Mouse (Mus musculus) gonadal fat pad, adult 2 months (tissue): ENCODE measurements at regions not wholly inside any gene's neighbourhood (a gene's known extent, or its start where the extent isn't known, plus 50 kb on each side); places are given as distances from the start of the nearest gene placed in this dataset.

ENCODE experiments used
- DNase-seq: peaks from one replicate; pipeline ENCODE4 v3.0.0-alpha.2; 2012; ENCODE audit warnings: low read depth

DNA sequence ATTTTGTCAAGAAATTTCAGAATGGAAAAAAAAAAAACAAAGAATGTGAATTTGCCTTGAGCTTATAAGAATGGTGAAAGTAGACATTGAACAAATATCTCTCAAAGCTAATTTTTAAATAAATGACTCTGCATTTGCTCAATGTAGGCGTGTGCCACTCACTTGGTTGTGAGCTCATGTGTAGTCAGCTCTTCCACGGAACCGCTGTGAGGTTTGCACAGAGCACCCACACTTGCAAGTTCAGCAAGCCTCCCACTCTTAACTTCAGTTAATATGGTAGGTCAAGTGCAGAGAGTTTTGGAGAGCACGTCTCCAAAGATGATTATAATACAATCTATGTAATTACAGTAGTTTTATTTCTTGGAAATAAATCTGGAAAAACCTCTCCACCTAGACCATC is 479.9 kb upstream of the Mef2c start:
- no peak for DNase-seq

DNA sequence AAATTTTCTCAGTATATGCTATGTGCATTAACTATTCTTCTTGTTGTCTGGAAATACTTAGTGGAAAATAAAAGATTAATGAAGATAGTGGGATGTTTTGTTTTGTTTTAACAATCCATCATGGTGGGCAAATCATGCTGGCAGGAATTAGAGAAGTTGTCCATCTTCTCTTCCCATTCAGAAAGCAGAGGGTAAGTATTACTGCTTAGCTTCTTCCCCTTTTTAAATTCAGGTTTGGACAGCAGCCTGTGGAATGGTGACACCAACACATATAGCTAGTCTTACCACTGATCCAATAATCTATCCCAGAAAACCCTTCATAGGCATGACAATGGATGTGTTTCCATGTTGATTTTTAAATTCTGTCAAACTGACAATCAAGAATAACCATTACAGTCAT is 467.9 kb upstream of the Mef2c start:
- DNase-seq, result no peak

DNA sequence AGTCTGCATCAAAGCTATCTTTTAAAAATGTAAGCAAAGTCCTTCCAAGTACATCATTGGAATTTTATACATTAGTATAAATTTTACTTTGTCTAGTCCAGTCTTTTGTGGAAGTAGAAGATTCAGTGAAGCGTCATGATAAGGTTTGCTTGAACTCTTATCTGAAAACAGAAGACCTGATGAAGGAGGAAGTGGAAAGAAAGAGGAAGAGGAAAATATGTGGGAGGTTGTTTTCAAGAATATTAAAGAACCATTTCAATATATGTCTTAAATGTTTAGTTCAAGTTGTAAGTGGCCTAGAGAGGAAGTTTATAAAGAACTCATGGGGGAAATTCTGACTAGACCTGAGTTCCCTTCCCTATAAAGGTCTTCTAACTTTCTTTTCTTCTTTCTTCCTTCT is 462.3 kb upstream of the Mef2c start:
- no peak for DNase-seq

DNA sequence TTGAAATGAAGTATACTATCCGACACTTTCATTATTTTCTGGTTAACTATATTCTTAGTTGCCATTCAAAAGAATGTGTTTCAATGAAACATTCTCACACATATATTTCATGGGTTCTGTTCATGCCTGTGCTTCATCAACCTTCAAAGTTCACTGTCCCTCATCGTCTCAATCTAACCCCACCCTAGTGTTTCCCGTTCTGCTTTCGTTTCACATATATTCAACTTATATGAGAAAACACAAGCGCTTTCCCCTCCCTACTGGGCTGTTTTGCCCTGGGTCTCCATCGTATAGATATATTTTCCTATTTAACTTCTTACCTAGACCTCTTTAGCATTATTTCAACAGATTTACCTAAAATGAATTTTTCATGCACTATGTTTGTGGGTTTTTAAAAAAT is 458.3 kb upstream of the Mef2c start:
- no peak for DNase-seq

DNA sequence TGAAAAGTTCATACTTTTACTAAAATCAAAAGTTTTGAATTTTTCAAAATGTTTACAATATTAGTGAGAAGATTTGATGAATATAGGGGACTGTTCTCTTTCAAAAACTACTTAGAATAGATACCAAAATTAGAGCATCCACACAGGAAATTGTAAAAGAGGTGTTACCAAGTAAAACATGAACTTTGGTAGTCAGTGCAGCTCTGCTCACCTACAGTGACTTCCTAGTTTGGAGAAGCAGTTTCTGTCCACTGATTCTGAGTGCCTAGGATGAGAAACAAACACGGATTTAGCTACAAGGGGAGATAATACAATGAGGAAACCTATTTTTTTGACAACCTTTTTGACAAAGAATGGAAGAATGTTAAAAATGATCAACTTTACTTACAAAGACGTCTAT is 457.9 kb upstream of the Mef2c start:
- no peak for DNase-seq

DNA sequence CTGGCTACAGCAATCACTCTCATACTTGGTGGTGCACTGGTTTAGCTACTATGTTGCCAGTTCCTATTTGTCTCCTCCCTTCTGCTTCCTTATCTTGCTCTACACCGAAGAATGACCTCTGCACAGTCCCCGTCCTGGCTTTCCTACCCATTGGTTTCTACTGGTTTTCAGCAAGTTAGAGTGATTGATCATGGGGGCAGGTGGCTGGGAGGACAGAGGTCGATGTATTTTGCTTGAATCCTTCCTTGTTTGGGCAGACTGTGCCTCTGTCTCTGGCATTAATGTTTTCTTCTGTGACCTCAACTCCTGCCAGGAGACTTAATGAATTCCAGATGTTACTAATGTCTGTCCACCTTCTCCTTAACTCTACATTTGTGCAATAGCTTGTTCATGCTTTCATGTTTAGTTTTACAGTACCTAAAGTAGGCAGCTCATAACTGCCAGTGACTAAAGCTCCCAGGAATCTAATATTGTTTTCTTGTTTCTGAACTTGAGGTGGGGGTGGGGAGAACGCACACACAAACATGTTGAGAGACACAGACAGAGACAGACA is 457.2 kb upstream of the Mef2c start:
- DNase-seq, result no peak

DNA sequence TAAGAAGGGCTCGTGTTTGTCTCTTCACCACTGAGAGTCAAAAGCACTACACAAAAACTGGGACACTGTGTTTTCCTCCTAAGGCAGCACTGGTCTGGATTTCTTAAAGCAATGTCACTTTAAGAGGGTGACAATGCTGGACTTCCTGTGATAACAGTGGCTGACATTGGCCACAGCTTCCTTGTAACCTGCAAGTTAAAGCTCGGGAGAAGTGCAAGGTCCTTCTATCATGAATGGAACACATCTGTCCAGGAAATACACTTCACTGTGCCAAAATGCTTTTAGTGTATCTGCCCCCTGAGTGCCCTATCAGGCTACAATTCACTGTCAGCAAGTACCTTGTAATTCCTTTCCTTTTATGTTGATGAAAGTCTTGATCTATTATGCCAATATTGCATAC is 448.0 kb upstream of the Mef2c start:
- DNase-seq, result no peak

DNA sequence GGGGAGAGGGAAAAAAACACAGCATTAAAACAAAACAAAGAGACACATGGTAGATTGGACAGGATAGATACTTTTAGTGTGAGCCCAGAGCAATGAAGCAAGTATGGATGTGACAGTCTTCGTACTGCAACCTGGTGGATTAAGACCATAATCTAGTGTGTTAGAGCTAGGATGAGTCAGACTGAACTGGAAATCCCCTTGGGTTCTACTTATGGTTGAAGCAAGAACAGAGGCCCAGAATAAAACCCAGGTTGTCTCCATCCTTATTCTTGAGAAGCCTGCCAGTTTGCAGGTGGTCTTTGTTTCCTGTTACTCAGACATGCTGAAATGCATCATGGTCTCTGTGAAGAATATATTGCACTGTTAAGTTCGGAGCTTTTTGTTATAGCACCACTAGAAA is 447.4 kb upstream of the Mef2c start:
- DNase-seq, result no peak

DNA sequence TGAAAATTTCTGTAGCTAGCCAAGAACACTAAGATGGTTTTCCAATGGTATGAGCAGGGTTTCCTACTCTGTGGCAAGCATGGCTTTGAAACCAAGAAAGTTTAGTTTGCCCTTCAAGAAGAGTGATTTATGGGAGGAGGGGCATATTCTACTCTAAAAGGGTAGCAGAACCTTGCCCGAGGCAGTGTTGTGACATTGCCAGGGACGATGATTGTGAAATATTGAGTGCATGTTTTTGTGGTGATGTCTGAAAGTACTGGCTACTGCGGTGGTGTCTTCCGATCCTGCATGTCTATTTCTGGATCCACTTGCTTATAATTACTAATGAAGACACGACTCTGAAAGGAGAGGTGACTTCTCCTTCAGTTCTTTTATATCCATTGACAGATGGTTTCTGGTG is 439.1 kb upstream of the Mef2c start:
- DNase-seq, result peak; percentile 2

DNA sequence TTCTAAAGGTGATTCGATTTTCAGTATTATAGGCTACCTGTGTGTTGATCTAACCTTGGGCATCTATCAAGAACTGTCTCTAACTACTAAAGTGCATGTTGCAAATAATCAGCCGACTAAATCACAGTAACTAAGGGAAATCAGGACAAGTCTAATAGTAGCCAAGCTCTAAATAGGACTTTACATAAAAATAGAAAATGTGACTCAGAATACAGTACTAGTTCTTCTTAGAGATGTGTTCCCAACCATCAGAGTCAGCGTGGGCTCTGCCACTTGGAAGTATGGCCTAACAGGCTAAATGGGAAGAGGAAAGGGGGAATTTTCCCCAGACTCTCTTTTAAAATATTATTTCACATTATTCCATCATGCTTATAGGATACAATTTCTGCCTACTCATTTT is 438.6 kb upstream of the Mef2c start:
- DNase-seq, result no peak

DNA sequence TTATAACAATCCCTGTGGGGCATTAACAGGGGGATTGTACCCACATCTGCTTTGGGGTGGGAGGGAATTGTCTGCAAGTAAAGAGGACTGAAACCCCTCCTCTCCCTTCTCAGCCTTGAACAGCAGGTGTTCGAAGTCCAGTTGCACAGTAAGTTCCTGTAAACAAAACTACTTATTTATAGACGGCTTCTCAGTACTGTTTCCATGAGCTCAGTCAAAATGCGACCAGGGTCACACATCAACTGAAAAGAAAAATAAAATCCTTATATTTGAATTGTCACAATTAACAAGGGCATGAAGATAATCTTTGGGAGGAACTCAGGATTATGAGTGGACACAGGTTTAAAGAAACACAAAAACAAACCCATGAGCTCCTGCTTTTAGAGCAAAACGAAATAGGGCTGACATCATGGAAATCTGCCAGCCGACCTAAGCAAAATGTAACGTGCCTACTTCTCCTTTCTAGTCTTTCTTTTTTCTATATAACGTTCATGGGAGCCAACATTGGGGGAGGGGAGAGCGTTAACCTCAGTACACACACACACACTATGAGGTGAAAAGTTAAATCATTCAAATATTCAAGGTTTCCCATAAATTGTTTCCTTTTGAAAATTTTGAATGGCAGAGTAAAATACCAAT is 437.6 kb upstream of the Mef2c start:
- no peak for DNase-seq

DNA sequence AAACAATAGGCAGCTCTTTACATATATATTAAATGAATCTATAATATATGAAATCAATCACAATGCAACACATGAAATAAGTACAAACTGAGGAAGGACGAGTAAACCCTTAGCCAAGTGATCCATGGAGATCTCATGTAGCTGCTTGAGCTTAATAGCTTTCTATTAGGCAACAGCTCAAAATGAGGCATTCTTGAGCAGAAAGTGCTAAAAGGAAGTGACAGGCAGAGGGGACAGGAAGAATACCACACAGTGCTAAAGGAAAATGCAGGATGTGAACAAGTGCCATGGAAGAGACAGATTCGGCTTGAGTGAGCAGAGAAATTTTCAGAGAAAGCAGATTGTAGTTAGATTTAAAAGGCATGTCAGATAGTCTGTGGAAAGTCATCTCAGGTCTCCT is 436.3 kb upstream of the Mef2c start:
- DNase-seq, result no peak

DNA sequence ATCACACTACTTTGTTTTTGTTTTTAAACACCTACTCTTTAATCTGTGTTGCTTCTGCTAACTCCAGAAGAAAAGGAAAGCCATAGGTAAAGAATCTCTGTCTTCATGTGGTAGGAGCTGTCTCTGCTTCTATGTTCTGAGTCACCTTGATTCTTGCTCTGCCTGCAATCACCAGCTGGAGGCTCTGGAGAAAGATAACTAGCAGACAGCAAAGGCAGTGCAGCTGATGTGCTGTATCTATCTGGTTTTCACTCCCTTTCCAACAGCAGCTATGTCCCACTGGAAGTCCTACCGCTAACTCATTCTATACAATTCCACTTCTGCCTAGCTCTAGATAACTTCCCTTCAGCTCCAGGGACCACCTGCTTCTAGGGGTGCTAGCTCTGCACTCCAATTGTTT is 435.2 kb upstream of the Mef2c start:
- DNase-seq, result no peak

DNA sequence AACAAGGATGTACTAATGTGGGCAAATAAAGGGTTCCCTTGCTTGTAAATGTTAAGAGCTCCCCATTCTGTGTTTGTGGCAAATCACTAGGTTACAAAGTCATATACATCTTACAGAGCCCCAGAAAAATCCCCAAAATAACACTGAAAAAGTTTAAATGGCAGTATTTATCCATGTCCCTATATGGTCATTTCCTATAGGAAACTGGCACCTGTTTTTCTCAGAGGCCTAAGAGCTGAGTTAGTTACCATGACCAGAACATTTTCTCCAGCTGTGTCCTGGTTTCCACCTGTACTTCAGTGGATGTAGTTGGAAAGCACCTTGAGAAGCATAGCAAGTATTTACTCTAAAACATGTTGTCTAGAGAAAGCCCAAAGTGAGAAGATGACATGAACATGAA is 434.5 kb upstream of the Mef2c start:
- DNase-seq, result no peak

DNA sequence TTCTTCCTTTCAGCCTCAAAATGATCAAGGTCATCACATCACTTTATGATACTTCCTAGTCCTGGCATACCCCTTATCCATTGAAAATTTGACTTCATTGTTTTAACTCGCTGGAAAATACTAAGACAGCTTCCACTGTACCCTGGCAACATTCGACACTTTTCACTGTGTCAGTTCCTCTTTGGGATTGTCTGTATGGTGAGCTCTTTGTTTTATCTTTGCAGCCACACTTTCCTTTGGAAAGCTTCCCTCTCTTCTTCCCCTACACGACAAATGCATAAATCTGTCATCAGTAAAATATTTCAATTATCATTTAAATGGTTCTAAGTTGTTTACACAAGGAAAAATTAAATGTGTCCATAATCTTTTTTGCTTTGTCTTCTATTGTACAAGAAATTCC is 431.8 kb upstream of the Mef2c start:
- no peak for DNase-seq

DNA sequence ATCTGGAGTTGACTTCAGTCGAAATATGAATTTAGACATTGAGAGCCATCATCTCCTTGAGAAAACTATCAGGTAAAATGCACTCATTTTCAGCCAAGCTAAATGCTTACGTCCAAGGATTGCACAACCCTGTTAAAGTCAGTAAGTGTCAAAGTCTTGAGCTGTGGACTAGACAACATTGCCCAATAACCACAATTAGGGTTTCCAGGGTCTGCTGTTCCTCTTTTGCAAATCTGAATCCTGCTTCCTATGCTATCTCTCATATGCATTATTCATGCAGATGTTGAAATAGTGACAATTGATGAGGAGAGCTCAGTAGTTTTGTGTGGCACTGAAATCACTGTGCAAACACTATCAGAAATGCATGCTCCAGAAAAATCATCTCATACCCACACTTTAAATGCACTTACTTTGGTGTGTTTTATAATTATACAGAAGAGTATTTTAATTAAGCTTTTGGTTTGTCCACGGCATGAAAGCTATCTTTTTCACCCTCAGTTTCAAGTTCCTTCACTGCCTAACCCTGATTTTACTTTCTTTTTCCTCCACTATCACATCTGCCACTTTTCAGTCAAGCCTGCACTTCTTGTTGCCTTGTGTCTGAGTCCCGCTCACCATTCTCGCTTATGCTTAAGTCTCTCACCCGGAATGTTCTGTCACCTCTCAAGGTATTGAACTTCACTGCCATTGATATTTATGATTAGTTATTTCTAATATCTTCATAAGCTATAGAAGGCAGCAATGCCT is 429.4 kb upstream of the Mef2c start:
- DNase-seq, result no peak

DNA sequence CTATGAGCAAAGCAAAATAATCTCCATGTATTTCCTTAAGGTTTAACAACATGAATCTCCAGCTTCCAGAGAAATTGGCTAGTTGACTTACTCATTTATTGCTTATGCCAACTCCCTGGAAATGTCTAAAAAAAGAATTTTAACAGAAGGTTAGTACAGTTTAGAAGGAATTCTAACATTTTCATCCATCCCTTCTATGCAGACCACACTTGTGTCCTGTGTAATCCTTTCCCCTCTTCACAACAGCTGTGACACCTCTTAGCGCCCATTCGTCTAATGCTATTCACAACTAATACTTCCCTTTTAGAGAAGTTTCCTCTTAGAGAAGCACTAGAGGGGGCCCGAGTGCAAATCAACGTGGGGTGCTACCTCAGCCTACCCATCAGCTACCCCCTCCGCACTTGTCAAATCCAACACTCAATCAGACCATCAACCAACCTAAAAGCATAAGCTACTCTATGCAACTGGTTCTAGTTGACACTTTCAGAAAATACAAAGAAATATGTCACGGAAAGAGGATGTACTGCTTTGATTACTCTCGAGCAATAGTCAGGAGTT is 428.4 kb upstream of the Mef2c start:
- no peak for DNase-seq

DNA sequence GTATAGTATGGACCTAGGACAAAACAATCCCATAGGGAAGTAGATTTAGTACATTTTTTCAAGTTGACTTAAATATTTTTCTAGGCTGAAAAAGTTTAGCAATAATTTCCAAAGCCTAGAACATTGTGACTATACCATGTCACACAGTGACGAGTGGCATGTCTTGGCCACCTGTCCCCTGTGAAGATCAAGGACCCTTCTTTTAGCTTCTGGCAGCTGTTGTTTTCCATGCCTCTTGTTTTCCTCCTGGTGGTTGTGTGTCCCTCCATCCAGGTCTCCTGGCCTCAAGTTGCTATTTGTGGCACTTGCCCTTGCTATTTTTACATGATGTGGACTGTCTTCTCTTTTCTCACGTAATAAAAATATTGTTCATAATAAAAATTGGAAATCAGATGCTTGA is 427.2 kb upstream of the Mef2c start:
- no peak for DNase-seq

DNA sequence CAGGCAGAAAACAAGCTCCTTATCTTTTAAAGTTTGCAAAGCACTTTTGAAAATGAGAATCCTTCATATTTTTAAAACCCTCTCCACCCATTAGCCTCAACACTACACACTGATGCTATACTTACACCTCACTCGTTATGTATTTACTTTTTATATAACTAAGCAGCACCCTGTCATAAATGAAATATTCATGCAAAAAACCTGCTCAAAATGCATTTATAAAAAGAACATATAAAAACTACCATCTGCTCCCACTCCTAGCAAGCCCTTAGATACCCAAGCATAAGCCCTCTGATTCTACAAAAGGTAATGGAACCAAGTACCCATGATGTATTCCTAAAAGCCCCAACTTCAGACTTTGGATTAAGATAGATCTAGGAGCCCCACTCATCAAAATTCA is 426.7 kb upstream of the Mef2c start:
- DNase-seq, result no peak

DNA sequence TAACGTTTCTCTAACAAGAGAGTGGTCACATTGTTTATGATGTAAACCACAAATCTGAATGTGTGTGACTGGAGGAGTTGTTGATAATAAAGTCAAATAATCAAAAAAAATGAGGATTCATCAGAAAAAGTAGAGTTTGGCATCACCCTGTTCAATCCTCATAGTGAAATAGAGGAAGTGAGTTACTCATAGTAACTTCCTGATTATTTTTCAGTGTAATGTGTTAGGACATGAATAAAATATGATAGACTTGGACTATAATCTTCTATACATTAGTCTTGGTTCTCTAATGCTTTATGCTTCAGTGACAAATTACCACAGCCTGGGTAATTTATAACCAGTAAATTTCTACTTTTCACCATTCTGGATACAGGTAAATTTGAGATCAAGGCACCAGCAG is 424.5 kb upstream of the Mef2c start:
- no peak for DNase-seq

DNA sequence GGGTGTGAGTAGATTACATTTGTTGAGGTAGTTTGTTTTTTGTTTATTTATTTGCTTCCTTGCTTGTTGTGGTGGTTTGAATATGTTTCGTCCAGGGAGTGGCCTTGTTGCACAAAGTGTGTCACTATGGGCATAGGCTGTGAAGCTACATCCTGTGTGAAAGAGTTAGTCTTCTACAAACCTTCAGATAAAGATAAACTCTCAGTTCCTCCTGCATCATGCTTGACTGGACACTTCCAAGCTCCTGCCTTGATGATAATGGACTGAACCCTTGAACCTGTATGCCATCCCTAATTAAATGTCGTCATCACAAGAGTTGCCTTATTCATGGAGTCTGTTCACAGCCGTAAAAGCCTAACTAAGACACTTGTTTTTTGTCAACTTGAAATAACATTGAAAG is 418.9 kb upstream of the Mef2c start:
- DNase-seq, result no peak

DNA sequence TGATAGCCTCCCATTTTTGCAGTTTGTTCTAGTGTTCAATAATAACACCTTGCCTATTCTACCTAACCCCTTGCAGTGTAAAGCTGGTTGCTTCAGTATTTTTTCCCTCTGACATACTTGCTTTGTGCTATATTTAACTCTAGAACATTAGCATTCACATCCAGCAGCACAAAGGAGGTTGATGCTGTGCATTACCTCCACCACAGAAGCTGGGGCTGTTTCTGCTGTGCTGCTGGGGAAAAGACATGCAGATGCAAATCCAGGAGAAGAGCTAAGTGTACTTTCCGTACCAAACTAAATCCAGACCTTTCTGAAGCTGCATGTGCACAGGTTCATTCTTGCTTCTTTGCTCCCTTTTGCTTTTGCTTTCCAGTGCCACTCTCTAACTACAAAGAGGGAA is 403.9 kb upstream of the Mef2c start:
- no peak for DNase-seq

DNA sequence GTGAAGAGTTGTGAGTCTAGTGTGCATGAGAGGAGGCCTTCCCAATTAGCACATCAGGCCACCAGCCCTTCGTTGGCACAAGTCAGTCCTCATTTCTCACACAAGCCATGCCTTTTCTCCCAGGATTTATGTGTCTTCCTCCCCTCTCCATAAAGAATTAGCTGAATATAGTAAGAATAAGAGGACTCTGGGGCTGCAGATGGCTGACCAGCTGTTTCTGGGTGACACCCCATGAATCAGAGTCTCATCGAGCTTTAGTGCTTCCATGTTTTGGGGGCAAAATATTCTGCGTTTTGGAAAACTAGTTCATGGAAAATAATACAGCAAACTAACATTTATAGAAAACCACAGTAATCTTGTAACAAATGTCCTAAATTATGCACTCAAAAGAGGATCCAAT is 393.2 kb upstream of the Mef2c start:
- DNase-seq, result no peak
